Mouse (Mus musculus) adrenal gland, adult 2 months (tissue): ENCODE measurements at regions not wholly inside any gene's neighbourhood (a gene's known extent, or its start where the extent isn't known, plus 50 kb on each side); places are given as distances from the start of the nearest gene placed in this dataset.

Experiments used
- DNase-seq: peaks from one replicate; pipeline ENCODE4 v3.0.0; 2021

- no peak for DNase-seq
These were observed 1124.1 kb downstream of the Stim2 start for GRCm38 (mm10) chr5:55122391-55122790.

- no peak for DNase-seq
These were observed 1136.0 kb downstream of the Stim2 start for GRCm38 (mm10) chr5:55134310-55134709.

DNA sequence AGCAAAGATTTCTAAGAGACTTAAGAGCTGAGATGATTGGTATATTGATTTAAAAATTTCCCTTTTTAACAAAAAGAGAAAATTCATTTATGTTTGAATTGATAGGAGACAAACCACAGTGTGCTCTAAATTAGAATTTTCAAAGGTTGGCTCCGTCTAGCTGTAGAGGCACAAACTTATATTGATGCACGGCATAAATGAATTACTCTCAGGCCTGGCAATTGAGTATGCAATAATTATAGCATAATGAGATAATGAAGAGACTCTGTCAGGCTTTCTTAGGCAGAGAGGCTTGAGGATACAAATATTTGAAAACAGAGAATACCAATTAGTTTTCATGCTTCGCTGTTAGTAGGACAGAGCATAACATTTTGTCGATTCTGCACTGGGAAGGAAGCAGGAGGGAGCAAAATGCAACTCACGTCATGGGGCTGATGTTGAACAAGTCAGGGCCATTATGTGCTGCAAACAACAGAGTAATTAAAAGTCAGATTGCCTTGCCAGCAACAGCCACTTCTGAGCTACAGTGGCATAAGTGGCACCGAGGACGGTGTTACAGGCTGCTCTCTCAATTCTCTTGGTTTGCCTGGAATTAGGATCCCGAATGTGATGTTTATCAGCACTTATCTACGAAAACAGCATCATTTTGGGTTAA, 1137.1 kb downstream of the Stim2 start:
- DNase-seq, result peak; percentile 3

DNA sequence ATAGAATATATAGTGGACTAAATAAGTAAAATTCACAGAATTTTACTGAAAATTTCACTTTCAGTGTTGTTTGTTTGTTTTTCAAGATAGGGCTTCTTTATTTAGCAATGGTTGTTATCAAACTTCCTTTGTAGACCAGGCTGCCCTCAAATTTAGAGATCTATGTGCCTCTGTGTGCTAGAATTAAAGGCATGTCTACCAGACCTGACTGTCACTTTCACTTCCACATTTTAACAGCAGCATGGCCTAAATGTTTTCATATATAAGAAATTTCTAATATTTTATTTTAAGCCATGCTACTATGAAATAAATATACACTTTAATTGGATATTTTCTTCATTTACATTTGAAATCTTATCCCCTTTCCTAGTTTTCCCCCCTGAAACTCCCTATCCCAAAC, 1140.5 kb downstream of the Stim2 start:
- DNase-seq, result no peak

DNA sequence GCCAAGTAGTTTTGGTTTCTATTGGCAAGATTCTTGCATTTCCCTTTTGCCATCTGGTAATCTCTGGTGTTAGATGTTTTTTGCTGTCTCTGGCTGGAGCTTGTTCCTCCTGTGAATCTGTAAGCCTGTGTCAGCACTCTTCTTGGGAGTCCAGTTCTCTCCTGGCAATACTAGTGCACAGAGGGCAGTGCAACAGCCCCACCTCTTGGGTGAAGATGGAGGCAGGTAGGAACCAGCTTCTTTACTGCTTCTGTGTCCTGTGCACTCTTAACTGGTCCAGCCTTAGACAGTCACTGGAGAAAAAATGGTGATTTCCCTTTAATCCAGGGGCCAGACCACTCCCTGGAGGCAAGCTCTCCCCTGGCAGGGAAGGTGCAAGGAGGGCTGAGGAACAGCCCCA, 1149.1 kb downstream of the Stim2 start:
- DNase-seq, result no peak

DNA sequence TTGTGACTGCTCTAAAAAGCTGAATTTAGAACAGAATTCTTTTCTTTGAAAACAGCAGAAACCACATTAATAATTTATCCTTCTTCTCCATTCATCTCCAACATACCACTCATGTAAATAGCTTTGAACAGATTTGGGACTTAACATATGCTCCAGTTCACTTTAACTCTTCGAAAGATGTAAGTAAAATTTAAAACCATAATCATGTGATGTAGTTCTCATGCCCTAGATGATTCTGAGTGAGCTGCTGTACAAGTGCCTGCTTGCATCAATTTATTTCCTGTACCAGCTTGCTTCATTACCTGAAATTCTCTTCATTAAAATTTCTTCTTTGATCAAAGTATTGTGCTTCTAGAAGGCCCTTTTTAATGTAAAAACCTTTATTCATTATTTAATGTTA, 1176.5 kb downstream of the Stim2 start:
- no peak for DNase-seq
